Mouse (Mus musculus): ENCODE data around the gene Cmtm6. TPM values are rescaled to one million over a fixed set of nuclear protein-coding genes. Genes with fewer than 3 reads are reported as not detected.

Cmtm6 gene
- polyA plus RNA-seq, 1 experiment = 76.2 TPM

GRCm38 (mm10) chr9:114699882-114700665, 30.8 kb upstream of the Cmtm6 start:
- H3K27me3 ChIP-seq (ENCODE audit: control insufficient read depth, insufficient read depth, low read length) = no peaks in the 10 kb centered on the region
- 95% methylated on average over 16 of the region's 16 CpGs for WGBS
- TF ChIP-seq CTCF (IDR thresholded peaks at IDR 0.05; ENCODE audit: borderline replicate concordance, control insufficient read depth, extremely low read depth, insufficient read depth, low read length, poor library complexity) (no peak), POLR2A (IDR thresholded peaks at IDR 0.05; ENCODE audit: control insufficient read depth, extremely low read depth, insufficient read depth, low read length, poor library complexity) (no peak)
- no peak overlapping the region for H3K27ac ChIP-seq (ENCODE audit: control insufficient read depth, insufficient read depth, low read length)
- H3K36me3 ChIP-seq (ENCODE audit: control insufficient read depth, insufficient read depth, low read length) = no peaks in the 10 kb centered on the region; the same call in 1 of the 2 replicates
- H3K4me3 ChIP-seq (ENCODE audit: control insufficient read depth, insufficient read depth, low read length) = no peak overlapping the region
- H3K4me1 ChIP-seq (replicated peaks; ENCODE audit: control insufficient read depth, insufficient read depth, low read length) = no peaks in the 10 kb centered on the region
- no peak for DNase-seq

GRCm38 (mm10) chr9:114701031-114701430, 29.9 kb upstream of the Cmtm6 start:
- Histone ChIP-seq H3K4me3 (ENCODE audit: control insufficient read depth, insufficient read depth, low read length) (no peak overlapping the region), H3K27me3 (ENCODE audit: control insufficient read depth, insufficient read depth, low read length) (no peaks in the 10 kb centered on the region), H3K36me3 (ENCODE audit: control insufficient read depth, insufficient read depth, low read length) (no peaks in the 10 kb centered on the region; the same call in 1 of the 2 replicates), H3K4me1 (replicated peaks; ENCODE audit: control insufficient read depth, insufficient read depth, low read length) (no peaks in the 10 kb centered on the region), H3K27ac (ENCODE audit: control insufficient read depth, insufficient read depth, low read length) (no peak overlapping the region)
- TF ChIP-seq CTCF (IDR thresholded peaks at IDR 0.05; ENCODE audit: borderline replicate concordance, control insufficient read depth, extremely low read depth, insufficient read depth, low read length, poor library complexity) = no peak
- TF ChIP-seq POLR2A (IDR thresholded peaks at IDR 0.05; ENCODE audit: control insufficient read depth, extremely low read depth, insufficient read depth, low read length, poor library complexity) = no peak
- no peak for DNase-seq
- WGBS = 98% methylated on average over 2 of the region's 2 CpGs

- Histone ChIP-seq H3K36me3 (ENCODE audit: control insufficient read depth, insufficient read depth, low read length) (peaks cover 3% of the 10 kb centered on the region; the same call in 1 of the 2 replicates), H3K27me3 (ENCODE audit: control insufficient read depth, insufficient read depth, low read length) (no peaks in the 10 kb centered on the region), H3K27ac (ENCODE audit: control insufficient read depth, insufficient read depth, low read length) (no peak overlapping the region), H3K4me1 (replicated peaks; ENCODE audit: control insufficient read depth, insufficient read depth, low read length) (no peaks in the 10 kb centered on the region), H3K4me3 (ENCODE audit: control insufficient read depth, insufficient read depth, low read length) (no peak overlapping the region)
- no peak for TF ChIP-seq POLR2A (IDR thresholded peaks at IDR 0.05; ENCODE audit: control insufficient read depth, extremely low read depth, insufficient read depth, low read length, poor library complexity)
- TF ChIP-seq CTCF (IDR thresholded peaks at IDR 0.05; ENCODE audit: borderline replicate concordance, control insufficient read depth, extremely low read depth, insufficient read depth, low read length, poor library complexity) = no peak
- DNase-seq = no peak
- 94% methylated on average over 4 of the region's 4 CpGs for WGBS
Measured at GRCm38 (mm10) chr9:114701921-114702320, 29.0 kb upstream of the Cmtm6 start.

DNA sequence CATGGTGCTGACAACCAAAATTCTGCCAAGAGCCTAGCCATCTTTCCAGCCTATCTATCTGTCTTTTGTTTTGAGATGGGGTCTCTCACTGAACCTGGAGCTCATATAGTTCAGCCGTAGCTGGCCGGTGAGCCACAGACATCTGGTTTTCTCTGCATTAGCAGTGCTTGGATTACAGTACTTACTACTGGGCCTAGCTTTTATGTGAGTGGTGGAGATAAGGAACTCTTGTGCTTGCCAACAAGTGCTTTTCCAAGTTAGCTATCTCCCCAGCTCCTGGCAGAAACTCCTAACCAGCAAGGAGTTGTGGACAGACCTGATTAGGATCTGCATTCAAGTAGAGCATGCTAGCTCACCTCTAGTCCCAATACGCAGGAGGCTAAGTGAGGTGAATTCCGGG, 23.1 kb upstream of the Cmtm6 start:
- H3K4me1 ChIP-seq (replicated peaks; ENCODE audit: control insufficient read depth, insufficient read depth, low read length) = no peaks in the 10 kb centered on the region
- DNase-seq = no peak
- no peak for TF ChIP-seq POLR2A (IDR thresholded peaks at IDR 0.05; ENCODE audit: control insufficient read depth, extremely low read depth, insufficient read depth, low read length, poor library complexity)
- no peak for TF ChIP-seq CTCF (IDR thresholded peaks at IDR 0.05; ENCODE audit: borderline replicate concordance, control insufficient read depth, extremely low read depth, insufficient read depth, low read length, poor library complexity)
- H3K4me3 ChIP-seq (ENCODE audit: control insufficient read depth, insufficient read depth, low read length) = no peak overlapping the region
- H3K27ac ChIP-seq (ENCODE audit: control insufficient read depth, insufficient read depth, low read length) = no peak overlapping the region
- no peaks in the 10 kb centered on the region for H3K27me3 ChIP-seq (ENCODE audit: control insufficient read depth, insufficient read depth, low read length)
- peaks cover 29% of the 10 kb centered on the region for H3K36me3 ChIP-seq (ENCODE audit: control insufficient read depth, insufficient read depth, low read length)
- 94% methylated on average over 4 of the region's 4 CpGs for WGBS

DNA sequence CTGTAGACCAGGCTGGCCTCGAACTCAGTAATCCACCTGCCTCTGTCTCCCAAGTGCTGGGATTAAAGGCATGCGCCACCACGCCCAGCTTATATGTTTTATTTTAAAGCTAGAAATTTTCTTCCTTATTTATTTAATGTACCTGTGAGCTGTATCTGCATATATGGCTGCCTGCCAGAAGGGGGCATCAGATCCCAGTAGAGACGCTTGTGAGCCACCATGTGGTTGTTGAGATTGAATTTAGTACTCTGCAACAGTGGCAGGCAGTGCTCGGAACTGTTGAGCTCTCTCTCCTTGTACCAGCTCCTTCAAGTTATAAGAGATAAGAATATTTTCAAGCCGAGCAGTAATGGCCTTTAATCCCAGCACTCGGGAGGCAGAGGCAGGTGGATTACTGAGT, 20.6 kb upstream of the Cmtm6 start:
- peaks cover 43% of the 10 kb centered on the region for H3K36me3 ChIP-seq (ENCODE audit: control insufficient read depth, insufficient read depth, low read length)
- TF ChIP-seq CTCF (IDR thresholded peaks at IDR 0.05; ENCODE audit: borderline replicate concordance, control insufficient read depth, extremely low read depth, insufficient read depth, low read length, poor library complexity) (no peak), POLR2A (IDR thresholded peaks at IDR 0.05; ENCODE audit: control insufficient read depth, extremely low read depth, insufficient read depth, low read length, poor library complexity) (no peak)
- no peak overlapping the region for H3K4me3 ChIP-seq (ENCODE audit: control insufficient read depth, insufficient read depth, low read length)
- 83% methylated on average over 7 of the region's 7 CpGs for WGBS
- H3K4me1 ChIP-seq (replicated peaks; ENCODE audit: control insufficient read depth, insufficient read depth, low read length) = no peaks in the 10 kb centered on the region
- peak; percentile 48 for DNase-seq
- H3K27ac ChIP-seq (ENCODE audit: control insufficient read depth, insufficient read depth, low read length) = no peak overlapping the region
- H3K27me3 ChIP-seq (ENCODE audit: control insufficient read depth, insufficient read depth, low read length) = no peaks in the 10 kb centered on the region

DNA sequence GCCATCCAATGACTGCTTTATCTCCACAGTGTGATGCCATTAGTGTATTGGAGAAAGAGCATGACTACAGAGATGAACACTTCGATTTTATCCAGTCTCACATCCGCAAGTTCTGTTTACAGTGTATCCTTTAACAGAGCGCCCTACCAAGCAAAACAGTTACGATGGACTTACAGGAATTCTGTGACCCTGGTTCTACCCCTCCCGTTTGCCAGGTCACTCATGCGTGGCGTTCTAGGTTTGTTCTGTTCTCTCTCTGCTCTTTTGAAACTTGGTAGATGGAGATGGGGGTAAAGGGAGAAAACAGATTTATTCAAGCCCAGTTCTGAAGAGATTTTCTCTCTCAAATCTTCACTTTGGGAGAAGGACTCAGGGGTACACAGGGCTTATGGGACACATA, 17.4 kb upstream of the Cmtm6 start:
- H3K4me3 ChIP-seq (ENCODE audit: control insufficient read depth, insufficient read depth, low read length) = no peak overlapping the region
- peaks cover 39% of the 10 kb centered on the region for H3K36me3 ChIP-seq (ENCODE audit: control insufficient read depth, insufficient read depth, low read length)
- H3K4me1 ChIP-seq (replicated peaks; ENCODE audit: control insufficient read depth, insufficient read depth, low read length) = no peaks in the 10 kb centered on the region
- no peak overlapping the region for H3K27ac ChIP-seq (ENCODE audit: control insufficient read depth, insufficient read depth, low read length)
- H3K27me3 ChIP-seq (ENCODE audit: control insufficient read depth, insufficient read depth, low read length) = no peaks in the 10 kb centered on the region
- WGBS = 96% methylated on average over 7 of the region's 7 CpGs
- DNase-seq = no peak
- no peak for TF ChIP-seq POLR2A (IDR thresholded peaks at IDR 0.05; ENCODE audit: control insufficient read depth, extremely low read depth, insufficient read depth, low read length, poor library complexity)
- no peak for TF ChIP-seq CTCF (IDR thresholded peaks at IDR 0.05; ENCODE audit: borderline replicate concordance, control insufficient read depth, extremely low read depth, insufficient read depth, low read length, poor library complexity)

All from thymus, adult 2 months (tissue).